Mouse (Mus musculus) CD4-positive, CD25-positive, alpha-beta regulatory T cell (primary cell): ENCODE results near the gene Gm2001. TPM values are rescaled to one million over a fixed set of nuclear protein-coding genes. Genes with fewer than 3 reads are reported as not detected.

ENCODE experiments used
- polyA plus RNA-seq: library from polyadenylated mRNA; unstranded; fragments of 100-300 nt; shearing (Covaris generic); gene quantifications from one replicate; pipeline ENCODE4 v1.2.1, GENCODE M21; 2017

Gm2001 gene
- polyA plus RNA-seq = 0.56 TPM

GRCm38 (mm10) chr12:87842239-87842638, at the start of gene Gm2001:
Gene Gm2001 (minus strand): TSS chr12:87842339.

GRCm38 (mm10) chr12:87873772-87874171, 31.6 kb upstream of the Gm2001 start, which contains the start of gene Gm2016:
Gene Gm2016 (plus strand): TSS chr12:87874072.

GRCm38 (mm10) chr12:87816277-87816676, 25.9 kb downstream of the Gm2001 start, which contains the start of gene BB287469:
Gene BB287469 (plus strand): TSS chr12:87816577.

GRCm38 (mm10) chr12:87795212-87795611, 46.9 kb downstream of the Gm2001 start, which contains the start of gene Gm21936:
Gene Gm21936 (plus strand): TSS chr12:87795512.

Other genes starting within 250 kb of the Gm2001 start
- not detected for gene Oog1, start 239.7 kb downstream of the Gm2001 start, polyA plus RNA-seq
- not detected for gene Gm4027, start 223.5 kb downstream of the Gm2001 start, polyA plus RNA-seq
- gene Gm16381, start 197.7 kb downstream of the Gm2001 start, polyA plus RNA-seq = 0.56 TPM
- gene Gm21319, start 66.6 kb downstream of the Gm2001 start, polyA plus RNA-seq = 0.10 TPM
- not detected for gene Gm21936, start 46.8 kb downstream of the Gm2001 start, polyA plus RNA-seq
- gene BB287469, start 25.8 kb downstream of the Gm2001 start, polyA plus RNA-seq = not detected
- gene Gm2016, start 31.7 kb upstream of the Gm2001 start, polyA plus RNA-seq = not detected
- gene Gm2022, start 53.0 kb upstream of the Gm2001 start, polyA plus RNA-seq = not detected
- not detected for gene Gm2035, start 77.5 kb upstream of the Gm2001 start, polyA plus RNA-seq
- not detected for gene Gm2042, start 111.7 kb upstream of the Gm2001 start, polyA plus RNA-seq
- gene Gm2075, start 169.5 kb upstream of the Gm2001 start, polyA plus RNA-seq = not detected
- not detected for gene Gm6803, start 176.4 kb upstream of the Gm2001 start, polyA plus RNA-seq
- gene Gm2056, start 184.7 kb upstream of the Gm2001 start, polyA plus RNA-seq = not detected
- gene Gm16368, start 241.4 kb upstream of the Gm2001 start, polyA plus RNA-seq = not detected